Mouse (Mus musculus): ENCODE results near the gene Selenos. TPM values are rescaled to one million over a fixed set of nuclear protein-coding genes. Genes with fewer than 3 reads are reported as not detected.

Selenos gene
- polyA plus RNA-seq, 1 experiment, result 1.2 TPM

DNA sequence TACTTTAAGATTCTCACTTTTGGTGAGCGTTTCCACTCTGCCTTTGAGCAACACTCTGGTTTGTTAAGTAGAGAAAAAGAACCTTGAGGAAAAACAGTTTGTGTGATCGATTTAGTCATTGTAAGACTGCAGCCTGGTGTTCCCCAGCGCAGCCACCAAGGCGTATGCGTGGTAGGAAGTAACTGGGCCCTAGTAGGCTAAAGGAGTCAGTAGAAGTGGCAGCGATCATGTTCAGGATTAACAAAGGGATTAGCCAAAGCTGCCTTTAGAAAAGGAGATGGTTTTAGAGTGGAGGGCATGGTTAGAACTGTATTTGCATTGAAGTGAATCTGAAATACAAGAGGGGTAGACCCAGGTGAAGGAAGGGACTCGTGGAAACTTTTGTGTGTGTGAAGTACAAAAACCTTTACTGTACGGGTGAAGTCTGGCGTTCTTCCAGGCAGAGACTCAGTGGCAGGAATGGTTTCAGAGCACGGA, 31.2 kb downstream of the Selenos start:
- H3K4me1 ChIP-seq (ENCODE audit: control insufficient read depth), result peaks cover 68% of the 10 kb centered on the region

DNA sequence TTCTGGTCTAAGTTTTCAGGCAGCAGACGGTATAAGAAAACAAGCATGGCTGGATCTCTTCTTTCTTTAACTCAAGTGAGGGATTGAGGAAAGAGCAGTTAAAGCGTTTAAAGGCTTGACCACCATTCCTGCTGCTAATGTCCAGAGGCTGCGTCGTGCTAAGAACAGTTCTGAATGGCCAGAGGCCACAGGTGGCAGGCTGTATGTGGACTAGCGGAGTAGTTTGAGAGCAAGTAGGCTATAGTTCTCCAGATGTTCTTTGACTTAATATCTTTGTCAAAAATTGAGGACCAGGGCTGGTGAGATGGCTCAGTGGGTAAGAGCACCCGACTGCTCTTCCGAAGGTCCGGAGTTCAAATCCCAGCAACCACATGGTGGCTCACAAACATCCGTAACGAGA, 31.8 kb downstream of the Selenos start:
- H3K36me3 ChIP-seq (ENCODE audit: control insufficient read depth), result peaks cover 32% of the 10 kb centered on the region
- no peak for TF ChIP-seq GATA1 (IDR thresholded peaks at IDR 0.05; ENCODE audit: low read length)
- no peaks in the 10 kb centered on the region for H3K9me3 ChIP-seq (ENCODE audit: control insufficient read depth, low read length)
- peaks cover 74% of the 10 kb centered on the region for H3K4me1 ChIP-seq (ENCODE audit: control insufficient read depth)
- peak overlapping the region; percentile 87 for H3K4me3 ChIP-seq (replicated peaks)
- H3K27me3 ChIP-seq (ENCODE audit: control insufficient read depth), result peaks cover 13% of the 10 kb centered on the region

More for the DNA sequence above, 31.2 kb downstream of the Selenos start:
- H3K36me3 ChIP-seq (ENCODE audit: control insufficient read depth), result peaks cover 26% of the 10 kb centered on the region
- TF ChIP-seq TAL1 (IDR thresholded peaks at IDR 0.05; ENCODE audit: low read length) (no peak), GATA1 (IDR thresholded peaks at IDR 0.05; ENCODE audit: low read length) (no peak)
- H3K4me3 ChIP-seq (replicated peaks), result peak overlapping the region; percentile 87
- no peaks in the 10 kb centered on the region for H3K9me3 ChIP-seq (ENCODE audit: control insufficient read depth, low read length)
- H3K27me3 ChIP-seq (ENCODE audit: control insufficient read depth), result peaks cover 14% of the 10 kb centered on the region

DNA sequence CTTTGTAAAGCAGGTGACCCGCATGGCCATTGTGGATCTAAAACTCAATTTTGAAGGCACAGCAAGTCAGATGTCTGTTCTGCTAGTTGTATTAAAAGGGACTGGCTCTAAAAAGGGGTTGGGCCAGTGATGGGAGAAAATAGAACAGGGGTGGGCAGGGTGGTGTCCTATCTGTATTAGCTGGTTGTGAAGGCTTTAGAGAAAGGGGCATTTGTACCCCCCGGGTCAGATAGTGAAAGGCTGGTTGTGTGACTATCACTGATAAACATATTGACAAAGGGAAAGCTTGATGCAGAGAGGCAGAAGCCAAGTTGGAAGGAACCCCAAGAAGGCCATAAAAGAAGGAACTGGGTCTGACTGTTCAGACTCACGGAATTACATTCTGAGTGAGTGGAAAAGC, 34.1 kb downstream of the Selenos start:
- Histone ChIP-seq H3K4me1 (ENCODE audit: control insufficient read depth) (peaks cover 86% of the 10 kb centered on the region), H3K9me3 (ENCODE audit: control insufficient read depth, low read length) (no peaks in the 10 kb centered on the region), H3K27me3 (ENCODE audit: control insufficient read depth) (no peaks in the 10 kb centered on the region), H3K36me3 (ENCODE audit: control insufficient read depth) (peaks cover 55% of the 10 kb centered on the region), H3K4me3 (replicated peaks) (peak overlapping the region; percentile 55)
- TF ChIP-seq TAL1 (IDR thresholded peaks at IDR 0.05; ENCODE audit: low read length) (peak; percentile 32; the same call in 1 of the 3 replicates), GATA1 (IDR thresholded peaks at IDR 0.05; ENCODE audit: low read length) (no peak)

DNA sequence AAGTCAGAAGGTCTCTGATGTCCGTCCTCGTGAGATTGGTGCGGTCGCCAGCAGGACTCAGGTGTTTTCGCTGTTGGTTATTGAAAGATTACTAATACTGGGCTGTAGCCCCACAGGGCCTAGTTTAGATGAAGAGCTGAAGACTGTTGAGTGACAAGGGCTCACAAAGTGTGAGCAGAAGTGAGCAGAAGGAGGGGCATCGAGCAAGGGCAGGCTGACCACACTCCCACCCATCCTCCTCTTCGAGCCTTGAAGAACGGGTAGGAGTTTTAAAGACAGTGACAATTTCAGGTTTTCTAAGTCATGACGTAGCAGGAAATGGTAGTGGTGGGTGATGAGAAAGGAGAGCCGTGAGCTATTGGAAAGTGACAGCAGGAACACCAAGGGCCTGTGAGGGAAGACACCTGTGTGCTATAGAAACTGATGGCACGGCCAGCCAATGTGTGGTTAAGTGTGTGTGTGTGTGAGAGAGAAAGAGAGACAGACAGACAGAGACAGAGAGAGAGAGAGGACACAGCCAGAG, 36.4 kb downstream of the Selenos start:
- Histone ChIP-seq H3K4me1 (ENCODE audit: control insufficient read depth) (peaks cover 86% of the 10 kb centered on the region), H3K36me3 (ENCODE audit: control insufficient read depth) (peaks cover 69% of the 10 kb centered on the region), H3K4me3 (replicated peaks) (peak overlapping the region; percentile 42), H3K27me3 (ENCODE audit: control insufficient read depth) (no peaks in the 10 kb centered on the region), H3K9me3 (ENCODE audit: control insufficient read depth, low read length) (no peaks in the 10 kb centered on the region)
- no peak for TF ChIP-seq TAL1 (IDR thresholded peaks at IDR 0.05; ENCODE audit: low read length)
- no peak for TF ChIP-seq GATA1 (IDR thresholded peaks at IDR 0.05; ENCODE audit: low read length)

DNA sequence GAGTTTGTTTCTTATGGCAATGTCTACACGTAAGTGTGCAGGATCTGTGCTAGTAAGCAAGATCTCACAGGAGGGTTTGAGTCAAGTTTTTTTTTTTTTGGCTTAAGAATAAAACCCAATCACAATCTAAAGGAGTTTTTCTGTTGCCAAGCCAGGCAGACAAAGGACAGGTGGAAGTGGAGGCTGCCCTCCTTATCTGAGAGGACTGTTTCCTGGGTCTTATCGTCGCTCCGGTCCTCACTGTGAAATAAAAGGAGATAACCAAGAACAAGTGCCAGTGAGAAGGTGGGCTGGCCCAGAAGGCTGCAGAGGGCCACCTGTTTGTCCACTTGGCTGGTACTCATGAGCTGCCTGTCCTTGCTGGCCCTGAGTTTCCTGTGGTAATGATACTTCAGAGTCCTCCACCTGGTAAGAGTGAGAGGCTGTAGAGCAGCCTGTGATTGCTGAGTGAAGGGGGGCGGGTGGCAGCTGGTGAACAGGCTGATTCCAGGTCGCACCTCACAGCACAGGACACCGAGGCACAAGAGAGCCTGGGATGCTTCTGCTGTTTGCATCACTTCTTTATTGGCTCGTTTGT, 37.5 kb downstream of the Selenos start:
- H3K36me3 ChIP-seq (ENCODE audit: control insufficient read depth), result peaks cover 78% of the 10 kb centered on the region
- no peaks in the 10 kb centered on the region for H3K27me3 ChIP-seq (ENCODE audit: control insufficient read depth)
- H3K9me3 ChIP-seq (ENCODE audit: control insufficient read depth, low read length), result no peaks in the 10 kb centered on the region
- TF ChIP-seq GATA1 (IDR thresholded peaks at IDR 0.05; ENCODE audit: low read length), result no peak
- no peak for TF ChIP-seq TAL1 (IDR thresholded peaks at IDR 0.05; ENCODE audit: low read length)
- H3K4me1 ChIP-seq (ENCODE audit: control insufficient read depth), result peaks cover 84% of the 10 kb centered on the region
- H3K4me3 ChIP-seq (replicated peaks), result no peak overlapping the region

DNA sequence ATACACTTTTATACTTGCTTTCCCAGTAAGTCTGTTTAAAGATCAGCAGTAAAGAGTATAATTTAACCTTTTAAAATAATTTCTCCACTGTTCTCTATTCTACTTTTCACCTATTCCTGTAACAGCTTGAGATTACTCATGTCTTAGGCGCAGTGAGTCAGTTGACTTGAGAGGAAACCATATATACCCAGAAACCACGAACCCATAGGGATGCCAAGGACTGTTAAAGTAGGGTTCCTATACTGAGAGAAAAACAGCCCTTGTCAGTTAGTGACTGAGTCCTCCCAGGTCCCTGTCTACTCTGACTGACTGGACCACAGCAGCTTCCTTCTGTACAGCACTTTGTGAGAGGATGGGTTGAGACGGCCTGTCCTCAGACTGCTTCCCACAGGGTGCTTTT, 38.6 kb downstream of the Selenos start:
- Histone ChIP-seq H3K36me3 (ENCODE audit: control insufficient read depth) (peaks cover 77% of the 10 kb centered on the region), H3K4me3 (replicated peaks) (no peak overlapping the region), H3K4me1 (ENCODE audit: control insufficient read depth) (peaks cover 77% of the 10 kb centered on the region), H3K9me3 (ENCODE audit: control insufficient read depth, low read length) (no peaks in the 10 kb centered on the region), H3K27me3 (ENCODE audit: control insufficient read depth) (no peaks in the 10 kb centered on the region)
- TF ChIP-seq TAL1 (IDR thresholded peaks at IDR 0.05; ENCODE audit: low read length) (no peak), GATA1 (IDR thresholded peaks at IDR 0.05; ENCODE audit: low read length) (no peak)

DNA sequence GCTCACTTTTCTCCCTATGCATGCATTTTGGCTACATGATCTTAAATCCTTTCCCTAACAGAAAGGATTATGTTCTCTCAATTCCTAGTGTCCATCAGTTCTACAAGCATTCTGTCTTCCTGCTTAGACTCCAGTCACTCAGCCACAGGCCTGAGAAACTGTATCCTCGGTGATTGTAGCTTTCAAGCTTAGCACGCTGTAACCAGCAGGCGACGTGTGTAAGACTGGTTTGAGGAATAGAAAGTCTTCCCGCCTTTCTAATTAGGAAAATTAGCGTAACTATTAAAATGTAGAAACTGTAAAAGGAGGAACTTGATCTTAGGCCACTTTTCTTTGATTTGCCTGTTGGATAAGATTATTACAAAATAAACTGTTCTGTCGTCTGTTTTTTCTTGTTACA, 39.3 kb downstream of the Selenos start:
- H3K4me3 ChIP-seq (replicated peaks), result no peak overlapping the region
- no peaks in the 10 kb centered on the region for H3K9me3 ChIP-seq (ENCODE audit: control insufficient read depth, low read length)
- no peaks in the 10 kb centered on the region for H3K27me3 ChIP-seq (ENCODE audit: control insufficient read depth)
- H3K36me3 ChIP-seq (ENCODE audit: control insufficient read depth), result peaks cover 78% of the 10 kb centered on the region
- peaks cover 72% of the 10 kb centered on the region for H3K4me1 ChIP-seq (ENCODE audit: control insufficient read depth)
- no peak for TF ChIP-seq TAL1 (IDR thresholded peaks at IDR 0.05; ENCODE audit: low read length)
- TF ChIP-seq GATA1 (IDR thresholded peaks at IDR 0.05; ENCODE audit: low read length), result no peak

DNA sequence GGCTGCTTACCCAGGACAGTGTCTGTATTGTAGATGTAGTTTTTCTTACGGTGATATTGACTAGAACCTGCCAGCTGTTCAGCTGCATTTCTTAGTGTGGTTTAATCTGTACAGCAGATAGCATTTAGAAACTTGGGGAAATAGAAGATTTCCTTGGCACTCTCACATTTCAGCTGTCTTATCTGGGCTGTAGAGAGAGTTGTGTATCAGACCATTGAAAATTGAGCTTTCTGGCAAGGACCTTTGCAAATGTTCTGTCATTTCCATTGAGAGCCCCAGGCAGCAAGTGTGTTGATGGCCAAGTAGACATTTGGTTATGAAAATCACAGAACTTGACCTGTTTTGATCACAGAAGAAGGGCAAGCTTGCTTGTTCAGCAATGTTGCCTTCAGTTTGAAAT, 40.7 kb downstream of the Selenos start:
- Histone ChIP-seq H3K36me3 (ENCODE audit: control insufficient read depth) (peaks cover 79% of the 10 kb centered on the region), H3K4me3 (replicated peaks) (no peak overlapping the region), H3K9me3 (ENCODE audit: control insufficient read depth, low read length) (no peaks in the 10 kb centered on the region), H3K4me1 (ENCODE audit: control insufficient read depth) (peaks cover 64% of the 10 kb centered on the region), H3K27me3 (ENCODE audit: control insufficient read depth) (no peaks in the 10 kb centered on the region)
- TF ChIP-seq TAL1 (IDR thresholded peaks at IDR 0.05; ENCODE audit: low read length) (no peak), GATA1 (IDR thresholded peaks at IDR 0.05; ENCODE audit: low read length) (no peak)

DNA sequence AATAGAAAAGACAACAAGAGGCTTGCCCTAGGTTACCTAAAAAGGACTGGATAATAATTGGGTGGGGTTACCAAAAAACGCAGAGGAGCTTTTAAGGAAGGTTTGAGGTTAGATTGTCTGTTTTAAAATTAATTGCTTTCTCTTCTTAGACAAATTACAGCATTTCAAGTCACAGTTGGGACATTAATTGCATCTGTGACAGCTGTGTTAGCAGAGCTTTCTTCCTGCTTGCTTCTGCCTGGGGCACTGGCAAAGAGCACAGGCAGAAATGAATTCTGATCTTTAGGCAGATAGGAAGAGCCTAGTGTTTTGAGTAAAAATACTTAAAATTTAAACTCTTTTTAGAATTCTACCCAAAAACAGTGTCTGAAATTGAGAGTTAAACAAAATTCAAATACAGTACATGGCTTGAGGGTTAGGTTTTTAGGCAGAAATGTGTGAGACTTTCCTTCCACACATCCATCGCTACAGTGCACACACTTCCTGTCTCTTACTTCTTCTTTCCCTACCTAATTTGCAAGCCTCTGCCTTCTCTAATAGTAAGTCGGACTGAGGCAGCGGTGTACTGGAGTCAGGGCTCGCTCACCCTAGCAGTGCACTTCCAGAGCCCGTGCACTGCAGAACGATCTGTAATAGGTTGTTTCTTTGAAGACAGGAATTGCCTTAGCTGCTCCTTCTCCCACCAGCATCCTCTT, 41.4 kb downstream of the Selenos start:
- Histone ChIP-seq H3K9me3 (ENCODE audit: control insufficient read depth, low read length) (no peaks in the 10 kb centered on the region), H3K4me1 (ENCODE audit: control insufficient read depth) (peaks cover 57% of the 10 kb centered on the region), H3K36me3 (ENCODE audit: control insufficient read depth) (peaks cover 79% of the 10 kb centered on the region), H3K4me3 (replicated peaks) (no peak overlapping the region), H3K27me3 (ENCODE audit: control insufficient read depth) (no peaks in the 10 kb centered on the region)
- TF ChIP-seq GATA1 (IDR thresholded peaks at IDR 0.05; ENCODE audit: low read length) (no peak), TAL1 (IDR thresholded peaks at IDR 0.05; ENCODE audit: low read length) (no peak)
